In the genomic region with DNA sequence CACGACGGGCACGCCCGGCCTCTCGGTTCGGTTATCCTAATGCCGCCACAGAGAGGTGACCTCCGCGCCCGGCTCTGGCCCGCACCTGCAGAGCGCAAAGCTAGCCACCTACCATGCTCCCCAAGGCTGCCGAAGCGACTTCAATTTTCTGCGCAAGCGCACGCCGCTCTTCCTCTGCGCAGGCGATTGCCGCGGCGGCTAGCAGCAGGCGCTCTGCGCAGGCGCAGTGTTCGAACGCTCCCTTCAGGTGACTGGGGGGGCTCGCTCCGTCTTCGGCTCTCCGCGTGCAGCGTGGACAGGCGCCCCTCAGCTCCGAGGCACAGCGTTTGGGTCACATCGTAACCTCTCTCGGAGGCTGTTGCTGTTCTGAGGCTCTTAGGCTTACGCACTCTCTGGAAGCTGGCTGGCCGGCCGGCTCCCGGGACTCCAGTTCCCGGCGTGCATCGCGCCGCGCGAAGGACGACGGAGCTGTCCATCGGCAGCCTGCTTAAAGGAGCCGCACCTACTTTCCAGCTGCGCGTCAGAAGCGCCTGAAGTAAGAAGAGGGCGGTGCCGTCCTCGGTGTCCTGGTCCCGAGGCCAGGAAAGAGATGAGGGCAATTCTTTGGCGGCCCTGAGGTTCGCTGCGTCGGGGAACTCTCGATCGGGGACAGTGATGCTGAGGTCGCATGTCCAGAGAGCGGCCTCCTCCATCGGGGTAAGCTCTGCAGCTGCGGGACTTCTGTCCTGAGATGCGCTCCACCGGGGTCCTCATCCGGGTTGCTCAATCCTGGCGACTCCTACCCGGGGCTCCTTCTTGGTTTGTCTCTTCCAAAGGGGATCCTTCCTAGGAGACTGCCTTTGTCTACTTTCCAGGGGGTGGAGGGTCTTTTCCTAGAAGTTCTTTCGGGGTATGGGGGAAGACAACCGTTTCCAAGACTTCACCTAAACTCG, we compare ENCODE assay signal across 8 mouse cellular contexts. TPM values are rescaled to one million over a fixed set of nuclear protein-coding genes. Genes with fewer than 3 reads are reported as not detected.
A peak's percentile ranks its signal among the peaks of the same experiment; 100 is the strongest.
DNase-seq lines count a peak whose midpoint lies in the region; ATAC-seq and TF ChIP-seq lines count a peak whose summit lies in the region.

A gene (minus strand): TSS at position 440 of the 932 bp plus-strand sequence.
A gene (plus strand): TSS at position 499 of the 932 bp plus-strand sequence.

- peak within 1 kb of the TSS; percentile 99 for H3K4me3 ChIP-seq in bone marrow, adult 2 months (replicated peaks; ENCODE audit: control insufficient read depth, low read depth, low read length)
- H3K4me3 ChIP-seq in embryonic facial prominence, embryonic 15.5 days (replicated peaks), result peak within 1 kb of the TSS; percentile 84
- peak within 1 kb of the TSS; percentile 90 for H3K4me3 ChIP-seq in limb, embryonic 14.5 days (replicated peaks; ENCODE audit: low read length)
- H3K4me3 ChIP-seq in midbrain, postnatal 0 days (ENCODE audit: low read depth, low read length), result peak within 1 kb of the TSS; percentile 84

- no peaks in the 10 kb centered on the region for H3K9me3 ChIP-seq in embryonic facial prominence, embryonic 15.5 days (replicated peaks)
- H3K9me3 ChIP-seq in limb, embryonic 14.5 days (ENCODE audit: control insufficient read depth, low read length), result no peaks in the 10 kb centered on the region
- H3K9me3 ChIP-seq in midbrain, postnatal 0 days (ENCODE audit: low read length), result no peaks in the 10 kb centered on the region

- peak within 1 kb of the TSS; percentile 59 for H3K9ac ChIP-seq in embryonic facial prominence, embryonic 15.5 days
- H3K9ac ChIP-seq in limb, embryonic 14.5 days (ENCODE audit: low read depth, low read length, severe bottlenecking), result peak within 1 kb of the TSS; percentile 72
- H3K9ac ChIP-seq in midbrain, postnatal 0 days (replicated peaks; ENCODE audit: low read length, poor library complexity, severe bottlenecking), result peak within 1 kb of the TSS; percentile 73

- peaks cover 2% of the 10 kb centered on the region; the same call in 1 of the 2 replicates for H3K4me1 ChIP-seq in bone marrow, adult 2 months (ENCODE audit: control insufficient read depth, insufficient read depth, low read length)
- H3K4me1 ChIP-seq in embryonic facial prominence, embryonic 15.5 days, result peaks cover 14% of the 10 kb centered on the region
- peaks cover 13% of the 10 kb centered on the region for H3K4me1 ChIP-seq in limb, embryonic 14.5 days (ENCODE audit: control insufficient read depth, insufficient read depth, low read length)
- peaks cover 10% of the 10 kb centered on the region; the same call in 1 of the 2 replicates for H3K4me1 ChIP-seq in midbrain, postnatal 0 days (ENCODE audit: insufficient read depth, low read length)

- under 1% methylated on average over 79 of the region's 79 CpGs for WGBS in bone marrow, adult 2 months
- under 1% methylated on average over 79 of the region's 79 CpGs for WGBS in embryonic facial prominence, embryonic 15.5 days
- WGBS in limb, embryonic 14.5 days, result 1% methylated on average over 76 of the region's 79 CpGs
- WGBS in midbrain, postnatal 0 days, result under 1% methylated on average over 79 of the region's 79 CpGs

- H3K27ac ChIP-seq in bone marrow, adult 2 months (ENCODE audit: control insufficient read depth, insufficient read depth, low read depth, low read length, poor library complexity), result peak within 1 kb of the TSS; percentile 100
- H3K27ac ChIP-seq in embryonic facial prominence, embryonic 15.5 days (replicated peaks), result peak within 1 kb of the TSS; percentile 81
- H3K27ac ChIP-seq in limb, embryonic 14.5 days (replicated peaks; ENCODE audit: low read depth, low read length), result peak within 1 kb of the TSS; percentile 77
- peak within 1 kb of the TSS; percentile 91 for H3K27ac ChIP-seq in midbrain, postnatal 0 days (ENCODE audit: low read depth, low read length)

- TF ChIP-seq POLR2A in bone marrow, adult 2 months (IDR thresholded peaks at IDR 0.05; ENCODE audit: borderline replicate concordance, control insufficient read depth, low read depth, low read length), result peak; percentile 51; the same call in 1 of the 2 replicates
- TF ChIP-seq POLR2A in limb, embryonic 14.5 days (IDR thresholded peaks at IDR 0.05; ENCODE audit: borderline replicate concordance, extremely low read depth, insufficient read depth, insufficient read length), result peak; percentile 45; the same call in 1 of the 2 replicates

- H3K36me3 ChIP-seq in embryonic facial prominence, embryonic 15.5 days, result peaks cover 7% of the 10 kb centered on the region; the same call in 1 of the 2 replicates
- peaks cover 11% of the 10 kb centered on the region for H3K36me3 ChIP-seq in limb, embryonic 14.5 days (ENCODE audit: control insufficient read depth, insufficient read depth, low read length)
- H3K36me3 ChIP-seq in midbrain, postnatal 0 days (ENCODE audit: insufficient read depth, low read length), result peaks cover 5% of the 10 kb centered on the region; the same call in 1 of the 2 replicates

- DNase-seq in 416B (ENCODE audit: low read depth), result peak; percentile 97
- peak; percentile 94 for DNase-seq in heart, adult 8-10 months (ENCODE audit: low spot score)
- DNase-seq in kidney, adult 9 months, result peak; percentile 95
- peak; percentile 98 for DNase-seq in limb, embryonic 14.5 days (ENCODE audit: low spot score)
- DNase-seq in midbrain, postnatal 0 days (ENCODE audit: low spot score), result peak; percentile 98
- DNase-seq in spleen, postnatal 14 days (ENCODE audit: low spot score in 2 of 2), result peak; percentile 91

- TF ChIP-seq CTCF in bone marrow, adult 2 months (IDR thresholded peaks at IDR 0.05; ENCODE audit: control insufficient read depth, insufficient read depth, low read length), result no peak
- no peak for TF ChIP-seq CTCF in midbrain, postnatal 0 days (IDR thresholded peaks at IDR 0.05)

- peak within 1 kb of the TSS; percentile 87 for H3K4me2 ChIP-seq in embryonic facial prominence, embryonic 15.5 days (replicated peaks)
- peak within 1 kb of the TSS; percentile 90 for H3K4me2 ChIP-seq in limb, embryonic 14.5 days (replicated peaks; ENCODE audit: low read depth, low read length, severe bottlenecking)
- peak within 1 kb of the TSS; percentile 93 for H3K4me2 ChIP-seq in midbrain, postnatal 0 days (ENCODE audit: low read depth, low read length, poor library complexity, severe bottlenecking)

- ATAC-seq in embryonic facial prominence, embryonic 15.5 days (ENCODE audit: insufficient number of reproducible peaks, low FRiP score, low TSS enrichment, low read depth), result peak; percentile 93
- peak; percentile 93 for ATAC-seq in limb, embryonic 14.5 days (ENCODE audit: low FRiP score, low read depth)
- peak; percentile 92 for ATAC-seq in midbrain, postnatal 0 days (ENCODE audit: low FRiP score)

- H3K27me3 ChIP-seq in embryonic facial prominence, embryonic 15.5 days, result no peaks in the 10 kb centered on the region
- no peaks in the 10 kb centered on the region for H3K27me3 ChIP-seq in limb, embryonic 14.5 days (ENCODE audit: control insufficient read depth, insufficient read depth, low read length)
- H3K27me3 ChIP-seq in midbrain, postnatal 0 days (ENCODE audit: insufficient read depth, low read length), result no peaks in the 10 kb centered on the region

RNA-seq across cellular contexts. Expression of the first gene that starts in this region (rescaled TPM):
- 5.7 and 7.4 TPM in 2 replicates for polyA plus RNA-seq in bone marrow, adult 2 months (2011; ENCODE audit: insufficient read depth, insufficient read length, low replicate concordance, missing spikeins)
- 29.4 and 29.7 TPM in 2 replicates for polyA plus RNA-seq in embryonic facial prominence, embryonic 15.5 days (2015; fragmentation: Nextera tagmentation; extraction: Ambion mirVana)
- 10 to 100 TPM; 67.1 to 79.4 (median 73.3) TPM for total RNA-seq in heart, adult 8-10 months (2022)
- polyA plus RNA-seq in limb, embryonic 14.5 days (2012; rRNA removed), result 32.5 and 35.6 TPM in 2 replicates
- 30.5 and 32.6 TPM in 2 replicates for polyA plus RNA-seq in limb, embryonic 14.5 days (2014; fragmentation: Nextera tagmentation; extraction: Ambion mirVana)
- total RNA-seq in midbrain, postnatal 0 days (2014; rRNA removed), result 32.7 and 38.9 TPM in 2 replicates
- polyA plus RNA-seq in midbrain, postnatal 0 days (2015; fragmentation: Nextera tagmentation; extraction: Ambion mirVana), result 24.4 and 28.3 TPM in 2 replicates

RNA-seq across cellular contexts. Expression of the second gene that starts in this region (rescaled TPM):
- 7.4 and 7.9 TPM in 2 replicates for polyA plus RNA-seq in bone marrow, adult 2 months (2011; ENCODE audit: insufficient read depth, insufficient read length, low replicate concordance, missing spikeins)
- polyA plus RNA-seq in embryonic facial prominence, embryonic 15.5 days (2015; fragmentation: Nextera tagmentation; extraction: Ambion mirVana), result 44.8 and 52.4 TPM in 2 replicates
- 10 to 100 TPM; 28.3 to 38.8 (median 33.8) TPM for total RNA-seq in heart, adult 8-10 months (2022)
- 39.4 and 43.6 TPM in 2 replicates for polyA plus RNA-seq in limb, embryonic 14.5 days (2012; rRNA removed)
- polyA plus RNA-seq in limb, embryonic 14.5 days (2014; fragmentation: Nextera tagmentation; extraction: Ambion mirVana), result 47.0 and 50.6 TPM in 2 replicates
- total RNA-seq in midbrain, postnatal 0 days (2014; rRNA removed), result 23.5 and 31.9 TPM in 2 replicates
- 28.9 and 31.4 TPM in 2 replicates for polyA plus RNA-seq in midbrain, postnatal 0 days (2015; fragmentation: Nextera tagmentation; extraction: Ambion mirVana)

Comparison
In these comparisons a context has a peak if more than half of its experiments do, and no peak if none do; other contexts are left out.
1. Peak in every context shown above with its lines: DNase-seq, ATAC-seq, H3K4me3 ChIP-seq and H3K27ac ChIP-seq.